Mouse (Mus musculus) stomach, adult 2 months (tissue): Measurements from ENCODE around the gene Hist2h3c1. TPM values are rescaled to one million over a fixed set of nuclear protein-coding genes. Genes with fewer than 3 reads are reported as not detected.

Experiments
- polyA plus RNA-seq: library from polyadenylated mRNA; depleted of rRNA; stranded (reverse); fragments of >200 nt; gene quantifications from 2 replicates; pipeline ENCODE4 v1.2.3, GENCODE M21; 2012; rRNA removed

The Hist2h3c1 gene
- polyA plus RNA-seq, result not detected in 2 replicates

GRCm38 (mm10) chr3:96246427-96246856 lies at the start of gene Hist2h3c1:
Gene Hist2h3c1 (plus strand): TSS chr3:96246685.

GRCm38 (mm10) chr3:96219661-96220130 lies 26.8 kb upstream of the Hist2h3c1 start, which contains the start of the genes Bola1 and Hist2h2ab:
Gene Bola1 (minus strand): TSS chr3:96219709.
Gene Hist2h2ab (plus strand): TSS chr3:96219865.

GRCm38 (mm10) chr3:96220765-96221639 lies 25.5 kb upstream of the Hist2h3c1 start, which contains the start of the genes Hist2h2ac and Hist2h2be:
Gene Hist2h2ac (minus strand): TSS chr3:96220880.
Gene Hist2h2be (plus strand): TSS chr3:96221119.

GRCm38 (mm10) chr3:96238954-96239793 lies 7.3 kb upstream of the Hist2h3c1 start, which contains the start of gene Hist2h3c2:
Gene Hist2h3c2 (minus strand): TSS chr3:96239127.

GRCm38 (mm10) chr3:96239949-96240798 lies 6.3 kb upstream of the Hist2h3c1 start, which contains the start of gene Hist2h2aa2:
Gene Hist2h2aa2 (minus strand): TSS chr3:96240276.

GRCm38 (mm10) chr3:96245003-96245886 lies 1.2 kb upstream of the Hist2h3c1 start, which contains the start of gene Hist2h2aa1:
Gene Hist2h2aa1 (plus strand): TSS chr3:96245497.

GRCm38 (mm10) chr3:96262979-96263550 lies 16.6 kb downstream of the Hist2h3c1 start, which contains the start of gene Hist2h4:
Gene Hist2h4 (minus strand): TSS chr3:96263311.

GRCm38 (mm10) chr3:96268051-96268775 lies 21.7 kb downstream of the Hist2h3c1 start, which contains the start of gene Hist2h3b:
Gene Hist2h3b (plus strand): TSS chr3:96268654.

GRCm38 (mm10) chr3:96269511-96270474 lies 23.3 kb downstream of the Hist2h3c1 start, which contains the start of gene Hist2h2bb:
Gene Hist2h2bb (plus strand): TSS chr3:96269752.

GRCm38 (mm10) chr3:96293787-96294186 lies 47.3 kb downstream of the Hist2h3c1 start, which contains the start of gene Fcgr1:
Gene Fcgr1 (minus strand): TSS chr3:96293969.

Other genes with a start within 250 kb of the Hist2h3c1 start
- gene Vps45, start 188.2 kb upstream of the Hist2h3c1 start, polyA plus RNA-seq, result 1.4 and 1.6 TPM in 2 replicates
- 6.0 and 7.2 TPM in 2 replicates for gene Otud7b, start 142.2 kb upstream of the Hist2h3c1 start, polyA plus RNA-seq
- gene Mtmr11, start 84.7 kb upstream of the Hist2h3c1 start, polyA plus RNA-seq, result 4.0 and 4.3 TPM in 2 replicates
- 55.2 and 66.1 TPM in 2 replicates for gene Sf3b4, start 74.4 kb upstream of the Hist2h3c1 start, polyA plus RNA-seq
- 0.65 and 0.73 TPM in 2 replicates for gene Sv2a, start 65.5 kb upstream of the Hist2h3c1 start, polyA plus RNA-seq
- gene Bola1, start 27.0 kb upstream of the Hist2h3c1 start, polyA plus RNA-seq, result 30.5 and 48.9 TPM in 2 replicates
- 3.7 TPM in 1 of 2 replicates, not detected in the other for gene Hist2h2ab, start 26.8 kb upstream of the Hist2h3c1 start, polyA plus RNA-seq
- 3.6 and 7.2 TPM in 2 replicates for gene Hist2h2ac, start 25.8 kb upstream of the Hist2h3c1 start, polyA plus RNA-seq
- gene Hist2h2be, start 25.6 kb upstream of the Hist2h3c1 start, polyA plus RNA-seq, result 0.98 and 1.5 TPM in 2 replicates
- 39.6 and 62.7 TPM in 2 replicates for gene Hist2h3c2, start 7.6 kb upstream of the Hist2h3c1 start, polyA plus RNA-seq
- gene Hist2h2aa2, start 6.4 kb upstream of the Hist2h3c1 start, polyA plus RNA-seq, result 125 and 141 TPM in 2 replicates
- gene Hist2h2aa1, start 1.2 kb upstream of the Hist2h3c1 start, polyA plus RNA-seq, result 236 and 409 TPM in 2 replicates
- gene Hist2h4, start 16.6 kb downstream of the Hist2h3c1 start, polyA plus RNA-seq, result 1.9 and 2.1 TPM in 2 replicates
- 34.2 and 45.6 TPM in 2 replicates for gene Hist2h3b, start 22.0 kb downstream of the Hist2h3c1 start, polyA plus RNA-seq
- gene Hist2h2bb, start 23.1 kb downstream of the Hist2h3c1 start, polyA plus RNA-seq, result 0.85 and 1.3 TPM in 2 replicates
- 0.29 and 0.46 TPM in 2 replicates for gene Fcgr1, start 47.3 kb downstream of the Hist2h3c1 start, polyA plus RNA-seq
- gene BC107364, start 205.6 kb downstream of the Hist2h3c1 start, polyA plus RNA-seq, result 0.11 and 0.22 TPM in 2 replicates